Mouse (Mus musculus) G1E (cell line): ENCODE measurements around the gene Spib. TPM values are rescaled to one million over a fixed set of nuclear protein-coding genes. Genes with fewer than 3 reads are reported as not detected.

Experiments
- ATAC-seq: 2 replicates; pipeline ENCODE4 v1.8.0; 2016; ENCODE audit warnings: mild to moderate bottlenecking; ENCODE audit not compliant: insufficient number of reproducible peaks, poor library complexity, low FRiP score, severe bottlenecking; ENCODE audit errors: extremely low read depth
- DNase-seq: peaks from one replicate; pipeline ENCODE4 v3.0.0; 2012; ENCODE audit warnings: low spot score
- H3K27me3 ChIP-seq: 2 replicates; pipeline ENCODE4 v1.6.1; 2012; ENCODE audit warnings: mild to moderate bottlenecking, low read length, inconsistent platforms; ENCODE audit not compliant: insufficient read depth
- H3K36me3 ChIP-seq: replicated peaks from 2 replicates; pipeline ENCODE3; 2012; ENCODE audit warnings: mild to moderate bottlenecking, inconsistent platforms
- H3K4me1 ChIP-seq: 2 replicates; pipeline ENCODE4 v1.6.1; 2012; ENCODE audit warnings: low read depth, low read length, inconsistent platforms, mixed read lengths; ENCODE audit not compliant: insufficient read depth
- H3K4me3 ChIP-seq: 2 replicates; pipeline ENCODE4 v1.5.1; 2012; ENCODE audit warnings: low read depth, mild to moderate bottlenecking, inconsistent platforms, low read length, moderate library complexity, mixed read lengths
- H3K9me3 ChIP-seq: replicated peaks from 2 replicates; pipeline ENCODE4 v1.6.1; 2012; ENCODE audit warnings: inconsistent platforms
- CTCF ChIP-seq: IDR thresholded peaks from 2 replicates; pipeline ENCODE4 v1.5.1; 2012; ENCODE audit warnings: low read depth, low read length, inconsistent platforms, mixed read lengths
- GATA1 ChIP-seq: IDR thresholded peaks from 2 replicates; pipeline ENCODE4 v1.6.1; 2012; ENCODE audit warnings: borderline replicate concordance, low read length, inconsistent platforms, mixed read lengths
- GATA2 ChIP-seq: IDR thresholded peaks from 2 replicates; pipeline ENCODE4 v1.6.1; 2012; ENCODE audit warnings: low read depth, low read length, inconsistent platforms, borderline replicate concordance
- POLR2AphosphoS5 ChIP-seq: IDR thresholded peaks from 2 replicates; pipeline ENCODE4 v1.6.1; 2012; ENCODE audit warnings: low read depth, low read length, inconsistent platforms; ENCODE audit not compliant: insufficient replicate concordance
- TAL1 ChIP-seq: conservative IDR thresholded peaks from 2 replicates; pipeline ENCODE4 v1.6.1; 2012; ENCODE audit warnings: low read depth, low read length, inconsistent platforms, mixed read lengths
- polyA plus RNA-seq: library from polyadenylated mRNA; stranded (reverse); fragments of >175 nt; gene quantifications from 2 replicates; pipeline ENCODE4 v1.2.3, GENCODE M21; 2012
- total RNA-seq, 2 experiments: library from RNA; stranded (forward) in 1 of 2; stranded (reverse) in 1 of 2; fragments of 200-1000 nt in 1 of 2; fragments of >200 nt in 1 of 2; fragmentation: Nextera tagmentation in 1 of 2; gene quantifications; 2 replicates each; pipeline ENCODE4 v1.2.3; 2014 to 2017

The Spib gene
- total and polyA plus RNA-seq, 3 experiments: not detected

DNA sequence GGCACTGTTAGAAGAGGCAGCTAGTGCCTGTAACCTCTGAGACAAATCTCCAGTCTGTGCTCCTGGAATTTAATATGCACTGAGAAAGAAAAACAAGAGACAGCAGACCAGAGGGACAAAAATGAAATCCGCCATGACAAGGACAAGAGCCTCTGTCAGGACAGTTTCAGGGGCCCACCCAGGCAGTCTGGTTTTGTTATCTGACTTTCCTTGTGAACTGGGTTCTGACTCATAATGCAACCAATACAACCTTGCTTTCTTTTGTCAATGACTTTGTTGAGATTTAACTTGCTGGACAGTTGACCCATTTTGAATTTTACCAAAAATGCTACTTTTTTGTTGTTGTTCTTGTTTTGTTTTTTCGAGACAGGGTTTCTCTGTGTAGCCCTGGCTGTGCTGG, 25.8 kb upstream of the Spib start:
- no peaks in the 10 kb centered on the region for H3K9me3 ChIP-seq
- DNase-seq (no peak), ATAC-seq (no peak)
- H3K36me3 ChIP-seq: peaks cover 3% of the 10 kb centered on the region
- H3K4me1 ChIP-seq: peaks cover 11% of the 10 kb centered on the region
- no peak for TF ChIP-seq POLR2AphosphoS5
- no peak for TF ChIP-seq TAL1
- no peak for TF ChIP-seq CTCF
- no peak for TF ChIP-seq GATA2
- TF ChIP-seq GATA1: no peak
- H3K4me3 ChIP-seq: no peak overlapping the region
- peaks cover 3% of the 10 kb centered on the region; the same call in 1 of the 2 replicates for H3K27me3 ChIP-seq

DNA sequence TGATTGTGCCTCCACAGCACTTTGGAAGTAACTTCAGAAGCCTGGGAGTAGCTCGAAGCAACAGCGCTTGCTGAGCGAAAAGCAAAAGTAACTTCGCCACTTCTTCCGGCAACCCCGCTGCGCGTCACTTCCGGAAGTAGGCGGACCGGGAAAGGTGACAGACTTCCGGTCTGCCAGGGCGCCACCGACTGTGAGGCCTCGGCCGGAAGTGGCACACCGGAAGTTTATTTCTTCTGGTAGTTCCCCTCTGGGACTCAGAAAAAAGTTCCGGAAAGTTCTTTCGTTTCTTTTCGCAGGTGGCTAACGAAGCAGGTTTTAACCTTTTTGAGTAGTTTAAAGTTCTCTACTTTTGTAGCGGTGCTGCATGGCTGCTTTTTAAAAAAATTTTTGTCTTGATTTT, 22.0 kb upstream of the Spib start, which contains the start of gene Nr1h2:
Gene Nr1h2, minus strand, starts transcription at position 126 of the 400 bp plus-strand sequence.
- DNase-seq: peak; percentile 91
- no peaks in the 10 kb centered on the region for H3K27me3 ChIP-seq
- peak; percentile 86 for ATAC-seq
- peaks cover 37% of the 10 kb centered on the region for H3K36me3 ChIP-seq
- H3K4me1 ChIP-seq: peaks cover 39% of the 10 kb centered on the region
- TF ChIP-seq CTCF: no peak
- TF ChIP-seq POLR2AphosphoS5: no peak
- no peak for TF ChIP-seq GATA2
- TF ChIP-seq TAL1: no peak
- TF ChIP-seq GATA1: no peak
- H3K9me3 ChIP-seq: no peaks in the 10 kb centered on the region
- peak within 1 kb of the TSS; percentile 100 for H3K4me3 ChIP-seq

DNA sequence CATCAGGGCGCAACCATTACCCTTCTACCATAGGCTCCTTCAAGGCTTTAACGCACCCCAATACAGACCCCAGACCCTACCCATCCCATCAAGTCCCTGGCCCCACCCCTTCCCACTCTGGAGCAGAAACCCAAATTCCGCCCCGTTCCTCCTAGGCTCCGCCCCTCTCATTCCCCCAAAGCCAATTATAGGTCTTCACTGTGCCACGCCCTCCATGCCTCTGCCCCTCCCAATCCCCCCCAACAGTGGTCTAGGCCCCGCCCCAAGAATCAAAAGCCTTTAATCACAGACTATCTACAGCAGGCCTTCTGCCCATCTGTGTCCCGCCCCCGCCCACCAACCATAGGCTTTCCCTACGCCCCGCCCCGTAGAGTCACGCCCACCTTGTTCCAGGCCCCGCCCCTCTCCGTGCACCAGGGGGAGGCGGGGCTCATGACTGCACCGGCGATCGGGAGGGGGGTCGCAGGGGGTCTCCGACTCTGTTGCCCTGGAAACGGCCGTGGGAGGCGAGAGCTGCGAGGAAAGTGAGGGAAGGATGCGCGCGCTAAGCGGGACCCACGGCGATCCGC, 21.4 kb upstream of the Spib start:
- DNase-seq: peak; percentile 85
- peak; percentile 52 for ATAC-seq
- Histone ChIP-seq H3K4me1 (peaks cover 39% of the 10 kb centered on the region), H3K36me3 (peaks cover 37% of the 10 kb centered on the region), H3K9me3 (no peaks in the 10 kb centered on the region), H3K27me3 (no peaks in the 10 kb centered on the region), H3K4me3 (peak overlapping the region; percentile 100)
- TF ChIP-seq GATA1 (no peak), POLR2AphosphoS5 (no peak), CTCF (no peak), GATA2 (no peak), TAL1 (no peak)

DNA sequence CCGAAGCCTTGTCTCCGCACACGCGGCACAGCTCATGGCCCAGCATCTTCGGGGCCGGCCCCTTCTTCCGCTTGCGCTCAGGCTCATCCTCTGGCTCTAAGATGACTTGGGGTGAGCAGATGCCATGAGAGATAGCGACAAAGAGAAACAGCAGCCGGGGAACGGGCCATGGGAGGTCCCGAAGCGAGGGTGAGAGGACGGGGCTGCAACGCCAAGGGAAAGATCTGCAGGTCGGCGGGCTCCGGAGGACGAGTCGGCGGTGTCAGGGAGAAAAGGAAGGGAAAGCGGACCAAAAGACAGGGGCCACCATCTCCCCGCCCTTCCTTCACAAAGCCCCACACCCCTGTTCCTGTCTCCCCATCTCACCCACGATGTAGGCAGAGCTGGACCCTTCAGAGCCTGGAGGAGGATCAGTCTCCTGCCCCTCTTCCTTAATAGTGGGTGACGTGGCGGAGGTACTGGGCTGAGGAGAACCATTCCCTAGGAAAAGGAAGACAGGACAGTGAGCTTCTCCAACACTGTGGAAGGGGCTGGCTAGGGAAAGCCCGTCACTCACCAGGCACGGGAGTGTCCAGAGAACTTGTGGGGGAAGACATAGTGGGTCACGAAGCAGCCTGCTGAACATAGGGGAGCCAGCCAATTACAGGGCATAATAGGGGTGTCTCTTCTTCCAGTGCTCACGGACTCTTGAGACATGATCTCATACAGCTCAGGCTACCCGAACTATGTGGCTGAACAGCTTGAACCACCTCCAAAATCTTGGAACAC, 20.5 kb upstream of the Spib start:
- peaks cover 41% of the 10 kb centered on the region for H3K36me3 ChIP-seq
- peaks cover 46% of the 10 kb centered on the region for H3K4me1 ChIP-seq
- no peaks in the 10 kb centered on the region for H3K9me3 ChIP-seq
- no peaks in the 10 kb centered on the region for H3K27me3 ChIP-seq
- ATAC-seq (no peak), DNase-seq (no peak)
- peak overlapping the region; percentile 100; the same call in 1 of the 2 replicates for H3K4me3 ChIP-seq
- TF ChIP-seq POLR2AphosphoS5: no peak
- no peak for TF ChIP-seq CTCF
- no peak for TF ChIP-seq TAL1
- TF ChIP-seq GATA1: no peak
- TF ChIP-seq GATA2: no peak

DNA sequence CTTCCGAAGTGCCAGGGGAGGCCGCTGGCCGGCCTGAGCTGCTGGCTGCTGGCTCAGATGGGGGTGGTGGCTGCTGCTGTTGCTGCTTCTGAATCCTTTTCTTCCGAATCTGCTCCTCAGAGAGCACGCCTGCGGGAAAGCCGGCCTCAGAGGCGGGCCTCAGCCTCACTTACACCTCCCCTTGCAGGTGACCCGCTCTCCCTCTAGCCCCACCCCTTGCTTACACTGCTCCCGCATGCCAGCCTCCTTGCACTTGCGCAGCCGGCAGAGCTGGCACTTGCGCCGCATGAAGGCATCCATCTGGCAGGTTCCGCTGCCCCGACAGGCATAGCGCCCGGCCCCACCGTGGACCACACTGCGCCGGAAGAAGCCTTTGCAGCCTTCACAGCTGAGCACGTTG, 19.9 kb upstream of the Spib start:
- DNase-seq: no peak
- H3K9me3 ChIP-seq: no peaks in the 10 kb centered on the region
- H3K27me3 ChIP-seq: no peaks in the 10 kb centered on the region
- H3K4me3 ChIP-seq: no peak overlapping the region
- ATAC-seq: no peak
- H3K4me1 ChIP-seq: peaks cover 49% of the 10 kb centered on the region
- TF ChIP-seq POLR2AphosphoS5 (no peak), GATA1 (no peak), TAL1 (no peak), CTCF (no peak), GATA2 (no peak)
- H3K36me3 ChIP-seq: peaks cover 47% of the 10 kb centered on the region

DNA sequence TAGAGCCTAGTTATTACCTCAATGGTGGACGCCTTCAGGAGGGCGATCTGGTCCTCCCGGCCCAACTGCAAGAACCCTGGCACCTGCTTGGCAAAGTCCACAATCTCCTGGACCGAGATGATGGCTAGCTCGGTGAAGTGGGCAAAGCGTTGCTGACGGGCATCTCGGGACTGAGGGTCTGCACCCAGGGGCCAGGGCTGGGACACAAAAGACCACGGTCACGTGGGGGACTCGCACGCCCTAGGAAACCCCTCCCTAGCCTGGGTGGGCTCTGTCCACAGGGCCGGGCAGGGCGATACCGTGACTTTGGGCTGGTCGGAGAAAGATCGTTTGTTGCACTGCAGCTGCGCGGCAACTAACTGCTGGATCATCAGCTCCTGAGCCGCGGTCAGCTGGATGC, 19.4 kb upstream of the Spib start:
- H3K9me3 ChIP-seq: no peaks in the 10 kb centered on the region
- H3K36me3 ChIP-seq: peaks cover 52% of the 10 kb centered on the region
- H3K27me3 ChIP-seq: no peaks in the 10 kb centered on the region
- no peak for TF ChIP-seq GATA1
- H3K4me1 ChIP-seq: peaks cover 53% of the 10 kb centered on the region
- no peak for DNase-seq
- no peak overlapping the region for H3K4me3 ChIP-seq
- ATAC-seq: no peak
